Mouse (Mus musculus): Measurements from ENCODE around the gene Ccnk.

DNA sequence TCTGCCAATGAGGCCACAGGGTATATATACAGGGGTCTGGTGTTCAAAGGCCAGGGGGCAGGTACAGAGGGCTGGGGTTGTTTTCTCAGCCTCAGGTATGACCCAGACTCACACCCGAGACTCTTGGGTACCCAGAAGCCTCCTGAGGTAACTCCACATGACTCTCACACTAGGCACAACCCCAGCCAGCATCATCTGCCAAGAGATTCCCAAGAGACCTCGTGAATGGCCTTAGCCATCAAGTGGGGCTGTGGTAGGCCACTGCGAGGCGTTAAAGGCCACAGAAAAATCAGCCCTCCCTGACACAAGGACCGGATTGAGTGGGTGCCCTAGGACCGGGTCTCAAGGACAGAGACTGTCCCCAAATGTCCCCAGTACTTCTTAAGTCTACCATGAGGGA lies 33.1 kb downstream of the Ccnk start:
- TF ChIP-seq CTCF (IDR thresholded peaks at IDR 0.05; ENCODE audit: extremely low read depth, insufficient read depth, insufficient read length, insufficient replicate concordance) (no peak), POLR2A (IDR thresholded peaks at IDR 0.05; ENCODE audit: low read depth, low read length) (no peak)
